Mouse (Mus musculus) brain, embryonic 18.5 days (tissue): ENCODE measurements around the gene Myh7b.
"Not testable (repeated sequence)": the region's sequence is repeated elsewhere in the genome, so short reads cannot be mapped to it uniquely, and the experiment has no call there.

Source experiments
- DNase-seq: peaks from one replicate; pipeline ENCODE4 v3.0.0-alpha.2; 2012; ENCODE audit warnings: low read depth, low spot score

Gene Myh7b

DNA sequence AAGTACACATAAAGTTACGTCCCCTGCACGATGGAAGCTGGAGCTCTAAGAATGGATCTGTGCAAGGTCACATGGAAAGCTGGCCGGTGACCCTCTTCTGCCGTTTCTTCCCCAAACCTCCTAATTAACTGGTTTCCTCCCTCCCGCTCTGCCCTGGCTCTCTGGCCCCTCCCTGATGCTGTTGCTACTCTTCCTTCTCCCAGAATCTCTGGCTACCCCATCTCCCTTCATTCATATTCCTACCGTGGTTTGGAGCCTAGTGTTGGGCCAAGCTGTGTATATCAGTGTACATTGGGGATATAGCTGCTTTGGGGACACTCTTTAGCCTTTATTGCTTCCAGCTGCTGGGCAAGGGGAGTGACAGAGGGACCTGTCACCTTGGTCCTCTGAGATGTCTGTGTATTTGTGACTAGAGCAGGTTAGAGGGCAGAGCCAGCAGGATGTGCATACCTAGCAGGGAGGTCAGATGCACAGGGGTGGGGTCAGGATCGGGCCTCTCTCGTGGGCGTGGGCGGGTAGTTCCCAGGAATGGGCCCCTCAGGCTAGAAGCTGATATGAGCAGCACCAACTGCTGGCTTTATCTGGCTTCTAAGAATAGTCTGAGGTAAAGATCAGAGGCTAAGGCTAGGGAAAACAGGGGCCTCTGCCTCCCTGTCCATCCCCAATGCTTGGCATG, 6.3 kb upstream of the Myh7b start:
- no peak for DNase-seq

DNA sequence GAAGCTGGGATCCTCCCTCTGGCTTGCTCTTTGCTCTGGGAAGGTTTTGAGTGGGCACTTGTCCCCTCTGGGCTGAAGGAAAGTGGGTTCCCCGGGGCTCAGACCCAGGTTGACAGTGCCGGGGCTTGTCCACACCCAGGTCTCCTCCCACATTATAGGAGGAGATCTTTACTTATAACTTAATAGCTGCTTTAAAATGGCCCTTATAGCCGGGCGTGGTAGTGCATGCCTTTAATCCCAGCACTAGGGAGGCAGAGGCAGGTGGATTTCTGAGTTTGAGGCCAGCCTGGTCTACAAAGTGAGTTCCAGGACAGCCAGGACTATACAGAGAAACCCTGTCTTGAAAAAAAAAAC, 5.8 kb upstream of the Myh7b start:
- not testable (repeated sequence) for DNase-seq

DNA sequence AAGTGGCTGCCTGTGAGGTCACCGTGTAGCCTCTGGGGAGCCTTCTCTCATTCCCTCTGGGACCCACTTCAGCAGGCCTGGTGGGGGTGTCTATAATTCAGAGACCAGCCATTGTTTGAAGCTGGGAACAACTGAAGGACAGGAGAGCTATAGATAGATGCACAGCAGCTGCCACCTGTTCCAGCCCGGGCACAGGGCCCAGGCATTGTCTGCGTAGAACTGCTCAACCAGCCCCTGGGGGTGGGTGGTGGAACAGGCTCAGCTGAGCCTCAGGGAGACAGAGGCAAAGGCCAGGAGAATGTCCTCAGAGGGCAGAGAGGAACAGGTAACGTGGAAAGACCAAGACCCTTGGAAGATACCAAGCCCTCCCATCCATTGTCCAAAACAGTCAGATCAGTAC, 4.7 kb upstream of the Myh7b start:
- DNase-seq, result no peak

DNA sequence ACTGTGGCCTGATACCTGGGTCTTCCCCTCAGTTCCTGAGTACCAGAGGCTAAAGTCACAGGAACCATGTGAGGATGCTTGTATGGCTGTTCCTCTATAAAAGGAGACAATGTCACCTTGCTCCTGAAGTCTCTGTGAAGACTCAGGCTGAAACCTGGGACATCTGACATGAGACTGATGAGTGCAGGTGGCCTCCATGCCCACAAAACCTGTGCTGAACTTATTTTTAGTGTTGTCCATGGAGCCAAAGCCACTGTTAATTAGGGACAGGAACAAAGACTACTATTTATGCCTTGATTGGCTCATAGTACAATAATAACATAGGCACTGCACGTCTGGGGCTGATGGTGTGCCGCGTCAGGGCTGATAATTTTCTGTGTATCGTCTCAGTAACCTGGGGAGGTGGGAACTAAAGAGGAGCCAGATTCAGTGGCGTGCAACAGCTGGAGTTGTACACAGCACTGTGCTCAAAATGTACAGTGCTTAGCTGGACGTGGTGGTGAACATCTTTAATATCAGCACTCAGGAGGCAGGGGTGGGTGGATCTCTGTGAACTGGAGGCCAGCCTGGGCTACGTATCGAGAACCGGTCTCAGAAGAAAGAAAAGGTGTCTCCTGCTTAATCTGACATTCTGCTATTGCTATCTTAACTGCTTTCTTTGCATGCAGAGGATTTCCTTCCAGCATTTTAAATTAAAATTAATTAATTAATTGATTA, 980 bp downstream of the Myh7b start:
- DNase-seq, result no peak

DNA sequence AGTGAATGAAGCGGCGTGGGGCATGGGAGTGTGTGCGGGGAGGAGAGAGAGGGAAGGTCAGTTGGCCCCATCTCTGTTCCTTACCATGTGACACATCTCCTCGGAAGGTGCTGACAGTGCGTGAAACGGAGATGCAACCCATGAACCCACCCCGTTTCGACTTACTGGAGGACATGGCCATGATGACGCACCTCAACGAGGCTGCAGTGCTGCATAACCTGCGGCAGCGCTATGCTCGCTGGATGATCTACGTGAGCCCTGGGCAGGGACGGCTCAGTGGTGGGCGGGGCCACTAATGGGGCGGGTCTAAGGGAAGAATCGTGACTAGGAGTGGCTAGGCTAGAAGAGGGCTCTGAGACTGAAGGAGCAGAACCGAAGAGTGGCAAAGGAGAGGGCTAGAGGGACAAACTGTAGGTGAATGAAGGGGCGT, 2.3 kb downstream of the Myh7b start:
- DNase-seq, result no peak

DNA sequence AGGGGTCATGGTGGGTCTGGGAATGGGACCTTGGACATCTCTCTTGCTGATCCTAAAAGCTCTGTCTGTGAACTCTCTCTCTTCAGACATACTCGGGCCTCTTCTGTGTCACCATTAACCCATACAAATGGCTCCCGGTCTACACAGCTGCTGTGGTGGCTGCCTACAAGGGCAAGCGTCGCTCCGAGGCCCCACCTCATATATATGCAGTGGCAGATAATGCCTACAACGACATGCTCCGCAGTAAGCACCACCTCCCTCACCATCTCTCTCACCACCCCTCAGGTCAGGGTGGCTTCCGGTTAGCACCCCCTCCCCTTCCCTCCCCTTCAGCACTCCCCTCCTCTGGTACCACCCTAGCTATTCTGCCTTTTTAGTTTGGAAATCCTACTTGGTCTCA, 2.9 kb downstream of the Myh7b start:
- no peak for DNase-seq

DNA sequence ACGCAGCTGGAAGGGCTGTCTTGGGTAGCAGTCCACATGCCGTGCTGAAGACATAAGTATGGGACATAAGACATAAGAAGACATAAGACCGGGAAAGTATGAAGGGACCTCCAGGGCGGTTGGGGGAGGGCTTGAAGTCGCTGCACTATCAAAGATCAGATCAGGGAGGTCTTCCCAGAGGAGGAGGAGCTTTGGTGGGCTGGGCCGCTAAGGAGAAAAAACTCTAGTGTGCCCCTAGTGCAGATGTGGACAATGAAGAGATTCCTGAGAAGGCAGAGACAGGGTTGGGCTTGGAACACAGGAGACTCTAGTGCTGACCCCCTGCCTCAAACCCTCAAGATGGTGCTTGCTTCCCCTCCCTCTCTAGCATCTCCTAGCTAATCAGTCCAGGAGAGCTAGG, 6.0 kb downstream of the Myh7b start:
- DNase-seq, result no peak

DNA sequence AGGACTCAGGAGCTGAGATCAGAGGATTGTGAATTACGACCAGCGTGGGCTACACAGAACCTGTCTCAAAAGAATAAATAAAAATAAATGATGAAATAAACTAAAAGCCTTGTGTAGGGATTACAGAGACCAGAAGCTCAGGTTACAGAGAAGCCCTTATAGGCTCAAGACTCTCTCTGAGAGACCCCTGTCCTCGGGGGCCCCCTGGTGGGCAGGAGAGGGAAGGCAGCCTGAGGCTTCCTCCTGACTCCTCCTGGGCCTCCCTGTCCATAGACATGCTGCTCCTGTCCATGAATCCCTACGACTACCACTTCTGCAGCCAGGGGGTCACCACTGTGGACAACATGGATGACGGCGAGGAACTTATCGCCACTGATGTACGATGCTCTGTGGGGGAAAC, 8.8 kb downstream of the Myh7b start:
- DNase-seq, result no peak

DNA sequence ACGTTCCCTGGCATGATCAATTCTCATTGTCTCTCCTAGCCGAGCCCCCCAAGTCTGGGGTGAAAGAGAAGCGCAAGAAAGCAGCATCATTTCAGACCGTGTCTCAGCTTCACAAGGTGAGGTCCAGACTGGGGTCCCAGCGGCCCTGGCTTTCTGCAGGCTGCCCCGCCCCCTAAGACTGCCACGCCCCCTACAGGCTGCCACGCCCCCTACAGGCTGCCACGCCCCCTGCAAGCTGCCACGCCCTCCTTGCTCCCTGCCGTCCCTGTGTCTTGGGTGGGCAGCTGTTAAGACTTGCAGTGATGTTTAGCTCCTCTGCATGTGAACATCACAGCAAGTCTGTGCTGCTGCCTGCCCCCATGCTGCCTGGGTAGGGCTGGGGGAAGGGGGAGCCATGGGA, 11.6 kb downstream of the Myh7b start:
- DNase-seq, result no peak

DNA sequence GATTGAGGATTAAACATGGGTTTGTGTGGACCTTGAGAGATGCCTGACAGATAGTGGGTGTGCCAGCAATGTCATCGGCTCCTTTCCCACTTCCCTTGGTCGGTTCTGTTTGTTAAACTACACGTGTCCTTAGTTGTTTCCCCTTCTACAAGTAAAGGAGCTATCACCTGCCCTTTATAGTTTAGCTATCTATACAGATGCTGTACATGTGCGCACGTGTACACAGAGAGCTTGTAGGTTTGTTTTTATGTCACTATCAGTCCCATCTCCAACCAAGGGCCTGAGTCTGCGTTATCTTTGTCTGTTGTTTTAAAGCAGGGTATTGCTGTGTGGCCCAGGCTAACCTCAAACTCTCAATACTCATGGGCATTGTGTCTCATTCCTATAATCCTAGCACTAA, 13.0 kb downstream of the Myh7b start:
- DNase-seq, result no peak

DNA sequence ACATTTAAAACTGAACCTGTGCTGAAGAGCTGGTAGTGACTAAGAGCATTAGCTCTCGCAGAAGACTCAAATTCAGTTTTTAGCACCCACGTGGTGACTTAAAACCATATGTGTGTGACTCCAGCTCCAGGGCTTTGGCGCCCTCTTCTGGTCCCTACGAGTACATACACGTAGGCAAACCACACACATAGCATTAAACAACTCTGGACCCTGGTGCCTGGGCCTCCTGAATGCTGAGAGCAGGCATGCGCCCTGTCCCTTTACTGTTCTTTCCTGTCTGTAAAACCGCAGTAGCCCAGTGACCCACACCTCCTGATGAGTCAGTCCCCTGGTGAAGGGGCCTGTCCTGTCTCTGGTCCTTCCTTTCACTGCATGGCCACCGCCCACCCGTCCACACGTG, 13.7 kb downstream of the Myh7b start:
- DNase-seq, result no peak

DNA sequence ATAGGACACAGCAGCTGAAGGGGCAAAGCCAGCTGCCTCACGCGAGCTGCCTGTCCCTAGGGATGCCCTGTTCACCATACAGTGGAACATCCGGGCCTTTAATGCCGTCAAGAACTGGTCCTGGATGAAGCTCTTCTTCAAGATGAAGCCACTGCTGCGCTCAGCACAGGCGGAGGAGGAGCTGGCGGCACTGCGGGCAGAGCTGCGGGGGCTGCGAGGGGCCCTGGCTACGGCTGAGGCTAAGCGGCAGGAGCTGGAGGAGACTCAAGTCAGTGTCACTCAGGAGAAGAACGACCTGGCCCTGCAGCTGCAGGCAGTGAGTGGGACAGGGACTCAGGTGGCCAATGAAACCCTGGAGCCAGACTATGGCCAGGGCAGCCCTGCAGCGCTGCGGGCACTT, 15.3 kb downstream of the Myh7b start:
- DNase-seq, result no peak

DNA sequence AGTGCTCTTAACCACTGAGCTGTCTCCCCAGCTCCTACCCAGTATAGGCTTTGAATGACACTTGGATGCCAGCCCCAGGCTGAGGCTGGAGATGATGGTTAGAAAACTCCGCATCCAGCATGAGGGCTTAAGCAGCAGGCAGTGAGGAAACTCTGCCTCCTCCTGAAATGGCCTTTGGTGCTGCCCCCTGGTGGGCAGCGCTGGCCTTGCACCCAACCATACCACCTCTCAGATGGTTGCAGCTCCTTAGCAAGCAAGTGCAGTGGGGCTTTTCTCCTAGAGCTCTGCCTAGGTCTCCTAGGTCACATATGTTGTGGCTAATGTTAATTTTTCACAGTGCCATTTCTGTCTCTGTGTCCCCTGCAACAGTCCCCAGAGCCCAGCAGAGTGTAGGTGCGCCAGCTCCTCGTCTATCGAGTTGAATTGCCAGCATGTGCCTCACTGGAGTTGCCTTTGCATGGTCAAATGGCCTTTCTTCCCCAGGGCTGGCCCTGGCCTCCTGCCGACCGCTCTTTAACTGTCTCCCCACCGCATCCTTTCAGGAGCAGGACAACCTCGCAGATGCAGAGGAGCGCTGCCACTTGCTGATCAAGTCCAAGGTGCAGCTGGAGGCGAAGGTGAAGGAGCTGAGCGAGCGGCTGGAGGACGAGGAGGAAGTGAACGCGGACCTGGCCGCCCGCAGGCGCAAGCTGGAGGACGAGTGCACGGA, 16.2 kb downstream of the Myh7b start:
- DNase-seq, result peak; percentile 30

DNA sequence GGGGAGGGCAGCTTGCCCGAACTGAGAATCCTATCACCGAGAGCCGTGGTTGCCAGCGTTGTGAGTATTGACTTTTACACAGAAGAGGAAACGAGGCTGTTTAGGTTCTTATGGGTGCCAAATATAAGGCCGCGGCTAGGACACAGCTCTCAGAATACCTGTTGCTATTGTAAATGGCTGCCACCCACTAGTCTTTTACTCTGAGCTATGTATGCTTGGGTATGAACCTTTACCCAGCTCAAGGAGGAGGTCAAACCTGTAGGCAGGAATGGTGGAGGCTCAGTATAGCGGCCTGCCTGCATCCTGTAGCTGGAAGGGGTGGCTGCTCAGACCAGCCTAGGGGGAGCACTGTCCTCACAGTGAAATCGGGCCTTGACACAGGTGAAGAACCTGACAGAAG, 17.1 kb downstream of the Myh7b start:
- DNase-seq, result no peak

DNA sequence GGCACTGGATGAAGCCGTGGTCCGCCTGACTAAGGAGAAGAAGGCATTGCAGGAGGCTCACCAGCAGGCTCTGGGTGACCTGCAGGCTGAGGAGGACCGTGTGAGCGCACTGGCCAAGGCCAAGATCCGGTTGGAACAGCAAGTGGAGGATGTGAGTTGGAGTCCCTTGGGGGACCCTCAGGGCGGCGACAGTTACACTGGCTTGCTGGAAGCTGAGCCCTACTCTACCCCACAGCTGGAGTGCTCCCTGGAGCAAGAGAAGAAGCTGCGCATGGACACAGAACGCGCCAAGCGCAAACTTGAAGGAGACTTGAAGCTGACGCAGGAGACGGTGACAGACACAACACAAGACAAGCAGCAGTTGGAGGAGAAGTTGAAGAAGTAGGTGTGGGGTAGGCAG, 17.5 kb downstream of the Myh7b start:
- DNase-seq, result no peak

DNA sequence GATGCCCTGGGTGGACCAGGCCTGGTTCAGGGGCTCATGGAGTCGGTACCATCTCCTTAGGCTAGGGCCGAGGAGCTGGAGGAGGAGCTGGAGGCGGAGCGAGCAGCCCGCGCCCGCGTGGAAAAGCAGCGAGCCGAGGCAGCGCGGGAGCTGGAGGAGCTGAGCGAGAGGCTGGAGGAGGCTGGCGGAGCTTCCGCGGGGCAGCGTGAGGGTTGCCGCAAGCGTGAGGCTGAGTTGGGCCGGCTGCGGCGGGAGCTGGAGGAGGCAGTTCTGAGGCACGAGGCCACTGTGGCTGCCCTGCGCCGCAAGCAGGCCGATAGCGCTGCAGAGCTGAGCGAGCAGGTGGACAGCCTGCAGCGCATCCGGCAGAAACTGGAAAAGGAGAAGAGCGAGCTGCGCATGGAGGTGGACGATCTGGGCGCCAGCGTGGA, 18.2 kb downstream of the Myh7b start:
- peak; percentile 42 for DNase-seq

DNA sequence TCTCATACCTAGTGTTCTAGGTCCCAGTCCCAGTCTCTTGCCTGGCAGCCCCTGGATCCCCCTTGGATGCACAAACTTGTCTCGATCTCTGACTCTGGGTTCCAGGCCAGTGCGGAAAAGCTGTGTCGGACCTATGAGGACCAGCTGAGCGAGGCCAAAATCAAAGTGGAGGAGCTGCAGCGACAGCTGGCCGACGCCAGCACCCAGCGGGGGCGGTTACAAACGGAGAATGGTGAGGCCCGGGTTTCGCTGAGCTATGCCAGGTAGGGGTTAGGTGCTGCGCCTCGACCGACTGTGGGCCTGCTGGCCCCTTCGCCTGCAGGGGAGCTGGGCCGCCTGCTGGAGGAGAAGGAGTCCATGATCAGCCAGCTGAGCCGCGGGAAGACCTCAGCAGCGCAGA, 19.1 kb downstream of the Myh7b start:
- DNase-seq, result no peak

DNA sequence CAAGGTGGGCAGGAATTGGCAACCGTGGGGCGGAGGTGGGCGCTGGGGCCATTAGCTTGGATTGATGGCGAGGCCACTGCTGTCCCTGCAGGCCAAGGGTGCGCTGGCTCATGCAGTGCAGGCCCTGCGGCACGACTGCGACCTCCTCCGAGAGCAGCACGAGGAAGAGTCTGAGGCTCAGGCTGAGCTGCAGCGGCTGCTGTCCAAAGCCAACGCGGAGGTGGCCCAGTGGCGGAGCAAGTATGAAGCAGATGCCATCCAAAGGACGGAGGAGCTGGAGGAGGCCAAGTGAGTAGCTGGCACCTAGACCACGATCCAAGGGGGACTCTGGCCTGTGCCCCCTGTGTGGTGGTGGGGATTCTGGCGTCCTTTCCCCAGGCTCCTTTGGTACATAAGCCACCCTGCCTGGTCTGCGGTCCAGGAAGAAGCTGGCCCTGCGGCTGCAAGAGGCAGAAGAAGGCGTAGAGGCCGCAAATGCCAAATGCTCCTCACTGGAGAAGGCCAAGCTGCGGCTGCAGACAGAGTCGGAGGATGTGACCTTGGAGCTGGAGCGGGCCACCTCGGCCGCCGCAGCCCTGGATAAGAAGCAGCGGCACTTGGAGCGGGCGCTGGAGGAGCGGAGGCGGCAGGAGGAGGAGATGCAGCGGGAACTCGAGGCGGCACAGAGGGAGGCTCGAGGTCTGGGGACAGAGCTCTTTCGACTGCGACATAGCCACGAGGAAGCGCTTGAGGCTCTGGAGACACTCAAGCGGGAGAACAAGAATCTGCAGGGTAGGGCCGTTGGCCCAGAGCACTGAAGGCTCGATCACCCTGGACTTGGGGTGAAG, 19.8 kb downstream of the Myh7b start:
- no peak for DNase-seq

DNA sequence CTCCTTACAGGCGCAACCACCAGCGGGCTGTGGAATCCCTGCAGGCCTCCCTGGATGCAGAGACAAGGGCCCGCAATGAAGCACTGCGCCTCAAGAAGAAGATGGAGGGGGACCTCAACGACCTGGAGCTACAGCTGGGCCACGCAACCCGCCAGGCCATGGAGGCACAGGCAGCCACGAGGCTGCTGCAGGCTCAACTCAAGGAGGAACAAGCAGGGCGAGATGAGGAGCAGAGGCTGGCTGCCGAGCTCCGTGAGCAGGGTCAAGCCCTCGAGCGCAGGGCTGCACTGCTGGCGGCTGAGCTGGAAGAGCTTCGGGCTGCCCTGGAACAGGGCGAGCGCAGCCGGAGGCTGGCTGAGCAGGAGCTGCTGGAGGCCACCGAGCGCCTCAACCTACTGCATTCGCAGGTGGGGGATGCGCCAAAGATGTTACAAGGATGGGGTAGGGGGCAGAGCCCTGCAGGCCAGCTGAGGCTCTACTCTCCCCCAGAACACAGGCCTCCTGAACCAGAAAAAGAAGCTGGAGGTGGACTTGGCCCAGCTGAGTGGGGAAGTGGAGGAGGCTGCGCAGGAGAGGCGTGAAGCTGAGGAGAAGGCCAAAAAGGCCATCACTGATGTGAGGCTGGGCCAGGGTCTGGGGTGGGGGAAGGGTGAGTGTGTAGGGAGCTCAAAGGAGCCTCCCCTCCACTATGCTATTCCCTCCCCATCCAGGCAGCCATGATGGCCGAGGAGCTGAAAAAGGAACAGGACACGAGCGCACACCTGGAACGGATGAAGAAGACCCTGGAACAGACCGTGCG, 21.3 kb downstream of the Myh7b start:
- no peak for DNase-seq

DNA sequence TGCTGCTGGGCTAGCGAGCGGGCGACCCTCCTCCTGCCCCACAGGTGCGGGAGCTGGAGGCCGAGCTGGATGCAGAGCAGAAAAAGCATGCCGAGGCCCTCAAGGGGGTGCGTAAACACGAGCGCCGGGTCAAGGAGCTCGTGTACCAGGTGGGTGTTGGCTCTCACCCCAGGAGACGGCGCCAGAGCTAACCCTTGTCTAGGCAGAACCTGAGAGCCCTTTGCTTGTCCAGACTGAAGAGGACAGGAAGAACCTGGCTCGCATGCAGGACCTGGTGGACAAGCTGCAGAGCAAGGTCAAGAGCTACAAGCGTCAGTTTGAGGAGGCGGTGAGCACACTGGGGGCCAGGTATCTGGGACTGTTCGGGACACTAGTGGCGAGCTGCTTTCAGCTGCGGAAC, 22.1 kb downstream of the Myh7b start:
- no peak for DNase-seq

DNA sequence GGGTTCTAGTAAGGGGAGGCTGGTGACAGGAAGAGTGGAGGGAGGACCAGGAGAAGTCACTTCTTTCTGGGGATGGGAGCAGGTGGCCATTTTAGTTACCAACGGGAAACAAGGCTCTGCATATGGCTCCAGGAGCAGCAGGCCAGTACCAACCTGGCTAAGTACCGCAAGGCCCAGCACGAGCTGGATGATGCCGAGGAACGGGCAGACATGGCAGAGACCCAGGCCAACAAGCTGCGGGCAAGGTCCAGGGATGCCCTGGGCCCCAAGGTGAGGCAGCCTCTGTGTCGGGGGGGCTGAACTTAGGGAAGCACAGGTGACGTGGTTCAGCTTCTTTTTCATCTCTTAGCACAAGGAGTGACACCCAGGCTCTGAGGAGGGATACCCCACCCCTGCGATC, 22.7 kb downstream of the Myh7b start:
- no peak for DNase-seq
